Mouse (Mus musculus) hindbrain, embryonic 10.5 days (tissue): ENCODE data around the gene Rnaseh2c. TPM values are rescaled to one million over a fixed set of nuclear protein-coding genes. Genes with fewer than 3 reads are reported as not detected.

Source experiments
- DNase-seq: peaks from one replicate; pipeline ENCODE4 v3.0.0-alpha.2; 2017; ENCODE audit warnings: low spot score
- H3K27ac ChIP-seq: fragments of 300-500 bp; sonication (generic); 2 replicates; pipeline ENCODE4 v1.5.1; 2016; ENCODE audit warnings: mild to moderate bottlenecking, moderate library complexity
- H3K27me3 ChIP-seq: fragments of 300-500 bp; sonication (generic); 2 replicates; pipeline ENCODE4 v1.6.1; 2016; ENCODE audit warnings: mild to moderate bottlenecking; ENCODE audit not compliant: poor library complexity, insufficient read depth, severe bottlenecking
- H3K36me3 ChIP-seq: fragments of 300-500 bp; sonication (generic); 2 replicates; pipeline ENCODE4 v1.6.1; 2016; ENCODE audit warnings: mild to moderate bottlenecking, moderate library complexity
- H3K4me1 ChIP-seq: fragments of 300-500 bp; sonication (generic); replicated peaks from 2 replicates; pipeline ENCODE4 v1.6.1; 2016; ENCODE audit warnings: mild to moderate bottlenecking
- H3K4me3 ChIP-seq: fragments of 300-500 bp; sonication (generic); 2 replicates; pipeline ENCODE4 v1.5.1; 2016; ENCODE audit warnings: mild to moderate bottlenecking, moderate library complexity
- H3K9me3 ChIP-seq: fragments of 300-500 bp; sonication (generic); 2 replicates; pipeline ENCODE4 v1.6.1; 2016; ENCODE audit warnings: mild to moderate bottlenecking, moderate library complexity
- WGBS: fragments of 180-500 bp; shearing (Covaris S2); methylation state at CpG from one replicate; pipeline ENCODE4 v1.1.7; 2016; 5-methylcytosine and 5-hydroxymethylcytosine counted together
- polyA plus RNA-seq: library from polyadenylated mRNA; unstranded; fragments of >200 nt; fragmentation: Nextera tagmentation; extraction: Ambion mirVana; gene quantifications from 2 replicates; pipeline ENCODE4 v1.2.1, GENCODE M21; 2016

Rnaseh2c gene
- polyA plus RNA-seq, 1 experiment from 2014 or later, result 187 TPM

- 96% methylated on average over 9 of the region's 9 CpGs for WGBS
- no peak overlapping the region for H3K27ac ChIP-seq
- no peaks in the 10 kb centered on the region for H3K27me3 ChIP-seq
- H3K9me3 ChIP-seq, result no peaks in the 10 kb centered on the region
- peaks cover 76% of the 10 kb centered on the region for H3K36me3 ChIP-seq
- DNase-seq, result no peak
- H3K4me1 ChIP-seq, result peaks cover 24% of the 10 kb centered on the region
- H3K4me3 ChIP-seq, result no peak overlapping the region
Measured at GRCm38 (mm10) chr19:5645280-5645679, 43.6 kb downstream of the Rnaseh2c start.

DNA sequence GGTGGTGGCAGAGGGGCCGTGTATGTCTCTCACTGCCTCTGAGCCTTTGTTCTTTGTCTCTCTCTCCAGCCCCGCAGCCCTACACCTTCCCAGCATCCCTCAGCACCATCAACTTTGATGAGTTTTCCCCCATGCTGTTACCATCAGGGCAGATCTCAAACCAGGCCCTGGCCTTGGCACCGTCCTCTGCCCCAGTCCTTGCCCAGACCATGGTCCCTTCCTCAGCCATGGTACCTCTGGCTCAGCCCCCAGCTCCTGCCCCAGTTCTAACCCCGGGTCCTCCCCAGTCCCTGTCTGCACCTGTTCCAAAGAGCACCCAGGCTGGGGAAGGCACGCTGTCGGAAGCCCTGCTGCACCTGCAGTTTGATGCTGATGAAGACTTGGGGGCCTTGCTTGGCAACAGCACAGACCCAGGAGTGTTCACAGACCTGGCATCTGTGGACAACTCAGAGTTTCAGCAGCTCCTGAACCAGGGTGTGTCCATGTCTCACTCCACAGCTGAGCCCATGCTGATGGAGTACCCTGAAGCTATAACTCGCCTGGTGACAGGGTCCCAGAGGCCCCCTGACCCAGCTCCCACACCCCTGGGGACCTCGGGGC lies 45.2 kb downstream of the Rnaseh2c start:
- peaks cover 76% of the 10 kb centered on the region for H3K36me3 ChIP-seq
- no peak for DNase-seq
- H3K27me3 ChIP-seq, result peaks cover 15% of the 10 kb centered on the region; the same call in 1 of the 2 replicates
- H3K4me3 ChIP-seq, result no peak overlapping the region
- no peaks in the 10 kb centered on the region for H3K9me3 ChIP-seq
- H3K27ac ChIP-seq, result no peak overlapping the region
- 87% methylated on average over 8 of the region's 8 CpGs for WGBS
- H3K4me1 ChIP-seq, result peaks cover 28% of the 10 kb centered on the region

- peak overlapping the region; percentile 84 for H3K27ac ChIP-seq
- peaks cover 76% of the 10 kb centered on the region for H3K36me3 ChIP-seq
- H3K4me3 ChIP-seq, result 0 out of 2 replicates have a peak overlapping the region, but pooled peaks have one; percentile 11
Measured at GRCm38 (mm10) chr19:5647791-5648190, 46.1 kb downstream of the Rnaseh2c start.

GRCm38 (mm10) chr19:5648401-5649297 lies 47.0 kb downstream of the Rnaseh2c start:
- Histone ChIP-seq H3K36me3 (peaks cover 73% of the 10 kb centered on the region), H3K27ac (peak overlapping the region; percentile 84), H3K4me1 (peaks cover 37% of the 10 kb centered on the region), H3K9me3 (no peaks in the 10 kb centered on the region), H3K27me3 (peaks cover 33% of the 10 kb centered on the region), H3K4me3 (peak overlapping the region; percentile 45)
- peak; percentile 82 for DNase-seq
- WGBS, result 12% methylated on average over 26 of the region's 26 CpGs

More at GRCm38 (mm10) chr19:5647791-5648190, 46.1 kb downstream of the Rnaseh2c start:
- H3K4me1 ChIP-seq, result peaks cover 35% of the 10 kb centered on the region
- no peaks in the 10 kb centered on the region for H3K9me3 ChIP-seq
- WGBS, result 95% methylated on average over 6 of the region's 6 CpGs
- DNase-seq, result no peak
- peaks cover 24% of the 10 kb centered on the region for H3K27me3 ChIP-seq

- H3K27ac ChIP-seq, result peak overlapping the region; percentile 84
- peaks cover 40% of the 10 kb centered on the region for H3K27me3 ChIP-seq
- peaks cover 66% of the 10 kb centered on the region for H3K36me3 ChIP-seq
- H3K4me3 ChIP-seq, result peak overlapping the region; percentile 45
- 70% methylated on average over 6 of the region's 6 CpGs for WGBS
- no peaks in the 10 kb centered on the region for H3K9me3 ChIP-seq
- peaks cover 44% of the 10 kb centered on the region for H3K4me1 ChIP-seq
- no peak for DNase-seq
Measured at GRCm38 (mm10) chr19:5649298-5649741, 47.6 kb downstream of the Rnaseh2c start.

DNA sequence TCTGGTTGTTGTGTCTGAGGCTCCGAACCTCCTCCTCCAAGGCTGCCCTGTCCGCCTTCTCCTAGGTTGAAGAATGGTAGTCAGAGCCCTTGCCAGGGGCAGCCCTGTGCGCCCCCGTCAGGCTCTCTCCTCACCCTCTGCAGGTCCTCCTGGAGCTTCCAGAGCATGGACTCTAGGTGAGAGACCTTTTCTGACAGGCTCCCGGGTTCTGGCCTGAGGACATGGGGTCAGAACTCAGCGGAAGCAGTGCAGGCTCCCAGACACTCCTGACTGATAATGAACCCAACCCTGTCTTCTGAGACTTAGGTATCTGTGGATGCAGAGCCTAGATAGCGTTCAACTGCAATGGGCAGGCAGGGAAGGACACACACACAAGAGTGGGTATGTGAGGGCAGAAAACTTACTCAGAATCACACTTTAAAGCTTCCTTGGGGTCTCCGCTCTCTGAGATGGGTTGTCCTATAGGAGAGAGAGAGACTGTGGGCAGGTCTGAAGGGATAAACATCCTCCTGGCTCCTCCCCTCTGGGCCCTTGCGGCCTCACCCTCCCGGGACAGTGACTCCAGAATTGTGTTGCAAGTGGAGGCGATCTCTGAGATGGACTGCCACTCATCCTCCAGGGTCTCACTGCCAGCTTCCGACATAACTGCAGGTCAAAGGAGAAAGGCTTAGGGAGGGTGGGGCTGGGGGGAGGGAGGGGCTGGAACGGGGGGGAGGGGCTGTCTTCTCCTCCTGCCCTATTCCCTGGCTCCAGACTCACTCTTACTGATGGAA lies 50.0 kb downstream of the Rnaseh2c start:
- 53% methylated on average over 13 of the region's 13 CpGs for WGBS
- Histone ChIP-seq H3K9me3 (no peaks in the 10 kb centered on the region), H3K4me3 (no peak overlapping the region), H3K27ac (peak overlapping the region; percentile 0), H3K4me1 (peaks cover 54% of the 10 kb centered on the region), H3K27me3 (peaks cover 63% of the 10 kb centered on the region), H3K36me3 (peaks cover 60% of the 10 kb centered on the region)
- DNase-seq, result no peak

DNA sequence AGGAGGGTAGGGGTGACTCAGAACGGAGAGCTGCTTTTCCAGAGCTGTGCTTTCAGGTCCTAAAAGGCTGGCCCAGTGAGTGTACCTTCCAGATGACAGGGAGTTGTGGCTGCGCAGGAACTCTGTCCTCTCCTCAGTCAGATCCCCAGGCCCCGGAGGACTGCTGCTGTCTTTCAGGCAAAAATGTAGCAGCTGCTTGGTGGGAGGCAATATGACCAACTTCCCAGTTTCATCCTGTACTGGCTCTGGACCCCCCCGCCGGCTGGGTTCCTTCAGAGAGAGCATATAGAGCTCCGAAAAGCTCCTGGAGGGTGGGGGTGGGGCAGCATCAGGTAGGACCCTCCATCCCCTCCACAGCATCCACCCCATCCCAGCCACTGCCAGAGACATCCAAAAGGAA lies 50.9 kb downstream of the Rnaseh2c start:
- Histone ChIP-seq H3K9me3 (no peaks in the 10 kb centered on the region), H3K4me1 (peaks cover 54% of the 10 kb centered on the region), H3K27ac (no peak overlapping the region), H3K36me3 (peaks cover 53% of the 10 kb centered on the region), H3K4me3 (no peak overlapping the region), H3K27me3 (peaks cover 67% of the 10 kb centered on the region)
- DNase-seq, result no peak
- WGBS, result 78% methylated on average over 6 of the region's 6 CpGs

- H3K27ac ChIP-seq, result peak overlapping the region; percentile 53; the same call in 1 of the 2 replicates
- 4% methylated on average over 62 of the region's 62 CpGs for WGBS
Measured at GRCm38 (mm10) chr19:5653969-5654719, 52.5 kb downstream of the Rnaseh2c start.

GRCm38 (mm10) chr19:5654720-5655298 lies 53.1 kb downstream of the Rnaseh2c start:
- no peaks in the 10 kb centered on the region for H3K9me3 ChIP-seq
- H3K27me3 ChIP-seq, result peaks cover 67% of the 10 kb centered on the region
- DNase-seq, result peak; percentile 39
- 7% methylated on average over 43 of the region's 43 CpGs for WGBS
- H3K27ac ChIP-seq, result peak overlapping the region; percentile 53; the same call in 1 of the 2 replicates
- peaks cover 57% of the 10 kb centered on the region for H3K36me3 ChIP-seq
- H3K4me1 ChIP-seq, result peaks cover 33% of the 10 kb centered on the region
- peak overlapping the region; percentile 54 for H3K4me3 ChIP-seq

More at GRCm38 (mm10) chr19:5653969-5654719, 52.5 kb downstream of the Rnaseh2c start:
- H3K4me3 ChIP-seq, result peak overlapping the region; percentile 54
- DNase-seq, result peak; percentile 77
- peaks cover 67% of the 10 kb centered on the region for H3K27me3 ChIP-seq
- no peaks in the 10 kb centered on the region for H3K9me3 ChIP-seq
- H3K4me1 ChIP-seq, result peaks cover 38% of the 10 kb centered on the region
- H3K36me3 ChIP-seq, result peaks cover 53% of the 10 kb centered on the region
